Mouse (Mus musculus) heart, adult 2 months (tissue): ENCODE results near the gene Hlf.

Experiments
- CTCF ChIP-seq: fragments of 200-600 bp; IDR thresholded peaks from 2 replicates; pipeline ENCODE4 v1.8.1; 2022; ENCODE audit warnings: antibody characterized with exemption, mild to moderate bottlenecking, moderate library complexity
- EP300 ChIP-seq: fragments of 200-500 bp; IDR thresholded peaks from 2 replicates; pipeline ENCODE4 v1.6.1; 2011; ENCODE audit warnings: low read depth, low read length, control low read depth; ENCODE audit not compliant: insufficient read depth
- POLR2A ChIP-seq: fragments of 200-500 bp; IDR thresholded peaks from 2 replicates; pipeline ENCODE4 v1.6.1; 2011; ENCODE audit warnings: mild to moderate bottlenecking, low read depth, low read length, control low read depth; ENCODE audit not compliant: insufficient read depth

GRCm38 (mm10) chr11:90417011-90417410, 26.3 kb upstream of the Hlf start:
- no peak for TF ChIP-seq EP300
- TF ChIP-seq POLR2A = no peak
- no peak for TF ChIP-seq CTCF
